Mouse (Mus musculus): Measurements from ENCODE around the gene Hjurp.

DNA sequence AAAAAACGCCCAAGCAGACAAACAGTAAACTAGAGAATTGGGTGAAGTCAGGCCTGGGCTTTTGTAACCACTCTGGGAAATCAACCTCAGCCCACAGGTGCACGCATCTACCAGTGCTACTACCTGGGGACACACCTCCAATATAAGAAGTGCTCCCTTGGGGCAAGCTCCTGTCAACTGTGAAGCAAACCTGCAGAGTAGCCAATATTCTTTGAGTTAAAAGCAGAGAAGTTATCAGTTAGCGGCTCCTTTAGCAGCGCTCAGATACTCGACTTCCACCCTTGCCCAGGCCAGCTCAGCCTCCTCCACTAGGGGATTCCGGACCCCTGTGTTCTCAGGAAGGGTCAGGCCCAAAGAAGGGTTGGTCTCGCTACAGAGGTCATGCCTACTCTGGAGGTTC, 15.7 kb downstream of the Hjurp start:
- TF ChIP-seq POLR2A (IDR thresholded peaks at IDR 0.05; ENCODE audit: low read depth, low read length) (no peak), CTCF (conservative IDR thresholded peaks at IDR 0.05; ENCODE audit: insufficient read depth, insufficient read length, low read depth, low read length) (no peak)

Measured in kidney, adult 2 months (tissue).